Mouse (Mus musculus): ENCODE measurements around the gene Sae1. TPM values are rescaled to one million over a fixed set of nuclear protein-coding genes. Genes with fewer than 3 reads are reported as not detected.

Gene Sae1
- total and polyA plus RNA-seq, 3 experiments = 182 to 287 TPM; not detected in 1

- no peaks in the 10 kb centered on the region for H3K27me3 ChIP-seq (ENCODE audit: control insufficient read depth in 1 of 2, insufficient read depth in 2 of 2, low read length in 2 of 2)
- no peak overlapping the region for H3K4me3 ChIP-seq (ENCODE audit: control insufficient read depth in 1 of 2, insufficient read depth in 1 of 2, low read depth in 2 of 2, low read length in 2 of 2)
- TF ChIP-seq POLR2AphosphoS2 (IDR thresholded peaks at IDR 0.05; ENCODE audit: low read length) = no peak
- no peak for TF ChIP-seq TAL1 (IDR thresholded peaks at IDR 0.05; ENCODE audit: low read length)
- TF ChIP-seq SIN3A (IDR thresholded peaks at IDR 0.05; ENCODE audit: low read length) = no peak
- TF ChIP-seq HCFC1 (IDR thresholded peaks at IDR 0.05; ENCODE audit: low read depth, low read length) = no peak
- no peak for TF ChIP-seq E2F4 (IDR thresholded peaks at IDR 0.05; ENCODE audit: borderline replicate concordance, low read depth, low read length)
- no peaks in the 10 kb centered on the region for H3K9me3 ChIP-seq (replicated peaks; ENCODE audit: insufficient read depth, low read length)
- peaks cover 0 to 15% of the 10 kb centered on the region in 2 experiments; a peak in 2 of 4 replicates for H3K4me1 ChIP-seq (ENCODE audit: control insufficient read depth in 1 of 2, insufficient read depth in 2 of 2, low read length in 2 of 2)
- H3K27ac ChIP-seq (ENCODE audit: control insufficient read depth, low read depth, low read length) = no peak overlapping the region
- H3K79me2 ChIP-seq (ENCODE audit: control insufficient read depth, insufficient read depth, low read length, poor library complexity) = peaks cover 1% of the 10 kb centered on the region; the same call in 1 of the 2 replicates
- no peak for DNase-seq (ENCODE audit: low read depth, low spot score)
- peaks cover 0 to 10% of the 10 kb centered on the region in 2 experiments; a peak in 2 of 4 replicates for H3K36me3 ChIP-seq (ENCODE audit: control insufficient read depth in 1 of 2, insufficient read depth in 2 of 2, low read length in 2 of 2)
- H3K9ac ChIP-seq (ENCODE audit: control insufficient read depth, low read depth, low read length, poor library complexity, severe bottlenecking) = no peak overlapping the region
Observed at GRCm38 (mm10) chr7:16299419-16300035, 88.1 kb downstream of the Sae1 start.

- Histone ChIP-seq H3K4me1 (ENCODE audit: control insufficient read depth in 1 of 2, insufficient read depth in 2 of 2, low read length in 2 of 2) (peaks cover 0 to 15% of the 10 kb centered on the region in 2 experiments; a peak in 2 of 4 replicates), H3K27ac (ENCODE audit: control insufficient read depth, low read depth, low read length) (no peak overlapping the region), H3K36me3 (ENCODE audit: control insufficient read depth in 1 of 2, insufficient read depth in 2 of 2, low read length in 2 of 2) (peaks cover 0 to 10% of the 10 kb centered on the region in 2 experiments; a peak in 2 of 4 replicates), H3K27me3 (ENCODE audit: control insufficient read depth in 1 of 2, insufficient read depth in 2 of 2, low read length in 2 of 2) (no peaks in the 10 kb centered on the region), H3K9me3 (replicated peaks; ENCODE audit: insufficient read depth, low read length) (no peaks in the 10 kb centered on the region), H3K9ac (ENCODE audit: control insufficient read depth, low read depth, low read length, poor library complexity, severe bottlenecking) (no peak overlapping the region), H3K79me2 (ENCODE audit: control insufficient read depth, insufficient read depth, low read length, poor library complexity) (peaks cover 1% of the 10 kb centered on the region; the same call in 1 of the 2 replicates), H3K4me3 (ENCODE audit: control insufficient read depth in 1 of 2, insufficient read depth in 1 of 2, low read depth in 2 of 2, low read length in 2 of 2) (no peak overlapping the region)
- DNase-seq (ENCODE audit: low read depth, low spot score) = no peak
- TF ChIP-seq MYC (IDR thresholded peaks at IDR 0.05; ENCODE audit: low read depth, low read length) = no peak
- TF ChIP-seq ZMIZ1 (IDR thresholded peaks at IDR 0.05; ENCODE audit: low read depth, low read length) = no peak
- TF ChIP-seq CTCF (IDR thresholded peaks at IDR 0.05 in 2 of 3, conservative IDR thresholded peaks at IDR 0.05 in 1 of 3; ENCODE audit: control insufficient read depth in 1 of 3, insufficient read depth in 1 of 3, low read depth in 2 of 3, low read length in 3 of 3, poor library complexity in 1 of 3, severe bottlenecking in 1 of 3) = no peak
- TF ChIP-seq POLR2A (IDR thresholded peaks at IDR 0.05; ENCODE audit: control insufficient read depth in 1 of 2, insufficient read depth in 1 of 2, low read depth in 1 of 2, low read length in 2 of 2, poor library complexity in 1 of 2) = no peak
Observed at GRCm38 (mm10) chr7:16298927-16299326, 88.7 kb downstream of the Sae1 start.

GRCm38 (mm10) chr7:16297616-16298015 is 90.0 kb downstream of the Sae1 start:
- TF ChIP-seq CHD1 (IDR thresholded peaks at IDR 0.05; ENCODE audit: low read depth, low read length) (no peak), SMC3 (IDR thresholded peaks at IDR 0.05; ENCODE audit: low read depth, low read length) (no peak), CTCF (IDR thresholded peaks at IDR 0.05 in 2 of 3, conservative IDR thresholded peaks at IDR 0.05 in 1 of 3; ENCODE audit: control insufficient read depth in 1 of 3, insufficient read depth in 1 of 3, low read depth in 2 of 3, low read length in 3 of 3, poor library complexity in 1 of 3, severe bottlenecking in 1 of 3) (no peak), TAL1 (IDR thresholded peaks at IDR 0.05; ENCODE audit: low read length) (no peak)
- Histone ChIP-seq H3K9ac (ENCODE audit: control insufficient read depth, low read depth, low read length, poor library complexity, severe bottlenecking) (peak overlapping the region; percentile 52; the same call in 1 of the 2 replicates), H3K27me3 (ENCODE audit: control insufficient read depth in 1 of 2, insufficient read depth in 2 of 2, low read length in 2 of 2) (no peaks in the 10 kb centered on the region), H3K9me3 (replicated peaks; ENCODE audit: insufficient read depth, low read length) (no peaks in the 10 kb centered on the region), H3K27ac (ENCODE audit: control insufficient read depth, low read depth, low read length) (peak overlapping the region; percentile 66; the same call in 1 of the 2 replicates), H3K4me3 (ENCODE audit: control insufficient read depth in 1 of 2, insufficient read depth in 1 of 2, low read depth in 2 of 2, low read length in 2 of 2) (no peak overlapping the region), H3K4me1 (ENCODE audit: control insufficient read depth in 1 of 2, insufficient read depth in 2 of 2, low read length in 2 of 2) (peaks cover 0 to 15% of the 10 kb centered on the region in 2 experiments; a peak in 2 of 4 replicates), H3K36me3 (ENCODE audit: control insufficient read depth in 1 of 2, insufficient read depth in 2 of 2, low read length in 2 of 2) (peaks cover 0 to 10% of the 10 kb centered on the region in 2 experiments; a peak in 2 of 4 replicates), H3K79me2 (ENCODE audit: control insufficient read depth, insufficient read depth, low read length, poor library complexity) (peaks cover 1% of the 10 kb centered on the region; the same call in 1 of the 2 replicates)
- DNase-seq (ENCODE audit: low read depth, low spot score) = no peak
